Mouse (Mus musculus): ENCODE results near the gene Rpl36a-ps1. TPM values are rescaled to one million over a fixed set of nuclear protein-coding genes. Genes with fewer than 3 reads are reported as not detected.

The Rpl36a-ps1 gene
- total RNA-seq, 2 experiments from 2014 or later: 7.1 to 11.2 TPM

GRCm38 (mm10) chr14:98952441-98952840, 41.7 kb downstream of the Rpl36a-ps1 start:
- DNase-seq (ENCODE audit: low spot score in 2 of 2): no peak

GRCm38 (mm10) chr14:98951626-98952290, 42.4 kb downstream of the Rpl36a-ps1 start:
- no peak for DNase-seq (ENCODE audit: low spot score in 2 of 2)

Other genes starting within 250 kb of the Rpl36a-ps1 start
- gene Mzt1, start 51.8 kb upstream of the Rpl36a-ps1 start, total RNA-seq (2021): 10 to 100 TPM; 29.9 to 31.3 TPM
- gene Bora, start 51.9 kb upstream of the Rpl36a-ps1 start, total RNA-seq (2021): 1 to 10 TPM; 8.0 to 8.9 TPM
- 10 to 100 TPM; 13.6 to 15.1 TPM for gene Pibf1, start 105.1 kb upstream of the Rpl36a-ps1 start, total RNA-seq (2021)
- 10 to 100 TPM; 25.8 to 26.4 TPM for gene Dis3, start 105.5 kb upstream of the Rpl36a-ps1 start, total RNA-seq (2021)